Mouse (Mus musculus) intestine, postnatal 0 days (tissue): ENCODE results near the gene Ccdc182. TPM values are rescaled to one million over a fixed set of nuclear protein-coding genes. Genes with fewer than 3 reads are reported as not detected.

Source experiments
- ATAC-seq: fragments of 200-750 bp; cut with Nextera tagmentation; 2 replicates; pipeline ENCODE4 v1.8.0; 2017; ENCODE audit warnings: mild to moderate bottlenecking, moderate TSS enrichment, moderate library complexity
- H3K27ac ChIP-seq: fragments of 300-500 bp; sonication (generic); 2 replicates; pipeline ENCODE4 v1.5.1; 2014; ENCODE audit warnings: mild to moderate bottlenecking, low read depth, low read length, moderate library complexity
- H3K27me3 ChIP-seq: fragments of 300-500 bp; sonication (generic); replicated peaks from 2 replicates; pipeline ENCODE4 v1.6.1; 2014; ENCODE audit warnings: low read length, mixed read lengths; ENCODE audit not compliant: control insufficient read depth, insufficient read depth
- H3K36me3 ChIP-seq: fragments of 300-500 bp; sonication (generic); 2 replicates; pipeline ENCODE4 v1.6.1; 2014; ENCODE audit warnings: mild to moderate bottlenecking, moderate library complexity; ENCODE audit not compliant: control insufficient read depth, insufficient read depth
- H3K4me1 ChIP-seq: fragments of 300-500 bp; sonication (generic); replicated peaks from 2 replicates; pipeline ENCODE4 v1.6.1; 2014; ENCODE audit warnings: antibody characterized with exemption, low read length, mixed read lengths; ENCODE audit not compliant: control insufficient read depth, insufficient read depth
- H3K4me2 ChIP-seq: fragments of 300-500 bp; sonication (generic); replicated peaks from 2 replicates; pipeline ENCODE4 v1.6.1; 2014; ENCODE audit warnings: low read depth, mild to moderate bottlenecking, moderate library complexity
- H3K4me3 ChIP-seq: fragments of 300-500 bp; sonication (generic); 2 replicates; pipeline ENCODE4 v1.5.1; 2014; ENCODE audit warnings: low read depth, low read length
- H3K9ac ChIP-seq: fragments of 300-500 bp; sonication (generic); 2 replicates; pipeline ENCODE4 v1.6.1; 2014; ENCODE audit warnings: mild to moderate bottlenecking, low read depth, low read length
- H3K9me3 ChIP-seq: fragments of 300-500 bp; sonication (generic); 2 replicates; pipeline ENCODE4 v1.6.1; 2016; ENCODE audit warnings: mixed run types; ENCODE audit not compliant: control insufficient read depth
- CTCF ChIP-seq: sonication (generic); IDR thresholded peaks from 2 replicates; pipeline ENCODE4 v1.5.1; 2016; ENCODE audit warnings: low read depth, mild to moderate bottlenecking, control low read depth, antibody characterized with exemption, moderate library complexity
- WGBS: fragments of 180-500 bp; shearing (Covaris S2); extraction: QIAGEN DNeasy Blood & Tissue Kit; methylation state at CpG from one replicate; pipeline ENCODE4 v1.1.7; 2014; 5-methylcytosine and 5-hydroxymethylcytosine counted together
- polyA plus RNA-seq: library from polyadenylated mRNA; unstranded; fragments of >200 nt; fragmentation: Nextera tagmentation; extraction: Ambion mirVana; gene quantifications from 2 replicates; pipeline ENCODE4 v1.2.1, GENCODE M21; 2015

The Ccdc182 gene
- polyA plus RNA-seq, 1 experiment from 2014 or later: not detected

DNA sequence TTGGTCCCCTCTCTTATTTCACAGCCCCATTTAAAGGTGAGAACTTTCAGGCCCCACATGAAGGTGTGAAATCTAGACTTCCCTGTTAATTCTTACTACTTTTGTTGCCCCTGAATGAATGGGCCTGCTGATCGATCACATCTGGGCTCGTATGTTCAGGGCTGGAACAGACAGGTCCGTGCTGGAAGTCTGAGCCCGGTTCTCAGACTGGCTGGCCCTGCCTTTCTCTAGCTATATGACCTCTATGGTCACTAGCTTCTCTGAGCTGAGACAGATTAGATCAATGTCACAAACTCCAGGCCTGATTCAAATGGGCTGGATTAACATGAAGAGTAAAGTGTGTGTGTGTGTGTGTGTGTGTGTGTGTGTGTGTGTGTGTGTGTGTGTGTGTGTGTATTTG, 14.9 kb upstream of the Ccdc182 start:
- no peak for ATAC-seq
- WGBS: 55% methylated on average over 4 of the region's 4 CpGs

GRCm38 (mm10) chr11:88280426-88280836, 13.4 kb upstream of the Ccdc182 start:
- Histone ChIP-seq H3K9ac (no peak overlapping the region), H3K4me3 (no peak overlapping the region), H3K9me3 (no peaks in the 10 kb centered on the region), H3K27me3 (0 out of 2 replicates have a peak, but pooled peaks cover 3% of the 10 kb centered on the region), H3K27ac (no peak overlapping the region), H3K36me3 (no peaks in the 10 kb centered on the region), H3K4me2 (no peak overlapping the region), H3K4me1 (no peaks in the 10 kb centered on the region)
- TF ChIP-seq CTCF: no peak
- 30% methylated on average over 8 of the region's 8 CpGs for WGBS
- no peak for ATAC-seq

More for the DNA sequence above, 14.9 kb upstream of the Ccdc182 start:
- Histone ChIP-seq H3K27ac (no peak overlapping the region), H3K4me3 (no peak overlapping the region), H3K36me3 (no peaks in the 10 kb centered on the region), H3K4me1 (no peaks in the 10 kb centered on the region), H3K9me3 (no peaks in the 10 kb centered on the region), H3K9ac (no peak overlapping the region), H3K27me3 (no peaks in the 10 kb centered on the region), H3K4me2 (no peak overlapping the region)
- TF ChIP-seq CTCF: no peak

- Histone ChIP-seq H3K9me3 (no peaks in the 10 kb centered on the region), H3K4me1 (no peaks in the 10 kb centered on the region), H3K36me3 (no peaks in the 10 kb centered on the region), H3K27ac (no peak overlapping the region), H3K4me2 (no peak overlapping the region), H3K9ac (no peak overlapping the region), H3K4me3 (no peak overlapping the region), H3K27me3 (0 out of 2 replicates have a peak, but pooled peaks cover 3% of the 10 kb centered on the region)
- whole genome bisulfite sequencing: 80% methylated on average over 8 of the region's 8 CpGs
- no peak for ATAC-seq
- peak; percentile 54 for TF ChIP-seq CTCF
These were observed 12.3 kb upstream of the Ccdc182 start for GRCm38 (mm10) chr11:88281428-88282119.

DNA sequence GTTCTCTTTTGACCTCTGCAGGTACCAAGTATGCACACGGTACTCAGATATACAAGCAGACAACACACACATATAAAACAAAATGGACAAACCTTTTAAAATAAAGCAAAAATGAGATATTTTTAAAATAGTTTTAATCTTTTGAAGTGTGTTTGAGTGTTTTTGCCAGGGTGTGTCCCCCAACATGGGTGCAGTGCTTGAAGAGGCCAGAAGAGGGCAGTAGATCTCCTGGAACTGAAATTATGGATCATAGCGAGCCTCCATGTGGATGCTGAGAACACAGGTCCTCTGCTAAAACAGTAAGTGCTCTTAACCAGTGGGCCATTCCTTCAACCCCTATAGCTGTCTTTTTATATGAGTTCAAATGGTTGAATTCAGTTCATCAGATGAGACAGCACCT, 11.3 kb upstream of the Ccdc182 start:
- Histone ChIP-seq H3K4me1 (no peaks in the 10 kb centered on the region), H3K27me3 (0 out of 2 replicates have a peak, but pooled peaks cover 3% of the 10 kb centered on the region)
- 97% methylated on average over 2 of the region's 2 CpGs for WGBS

DNA sequence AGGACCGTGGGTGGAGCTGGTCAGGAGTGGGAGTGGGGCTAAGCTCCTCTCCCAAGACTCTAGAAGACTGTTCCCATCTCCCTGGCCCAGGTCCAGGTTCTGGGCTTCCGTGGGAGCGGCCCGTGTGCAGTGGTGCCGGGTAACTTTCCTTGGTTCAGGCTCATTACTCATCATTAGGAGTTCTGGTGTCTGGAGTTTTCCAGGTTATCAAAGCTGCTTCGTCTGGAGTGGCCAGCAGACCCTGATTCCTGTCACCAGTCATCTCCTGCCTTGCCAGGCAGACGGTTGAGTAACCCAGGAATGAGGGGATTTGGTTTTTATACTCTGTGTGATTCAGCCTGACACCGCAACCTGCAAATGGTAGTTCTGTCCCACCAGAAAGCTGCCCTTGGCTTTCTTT, 7.8 kb upstream of the Ccdc182 start:
- no peaks in the 10 kb centered on the region for H3K36me3 ChIP-seq
- 56% methylated on average over 8 of the region's 8 CpGs for WGBS
- no peaks in the 10 kb centered on the region for H3K4me1 ChIP-seq
- no peak for ATAC-seq
- no peak for TF ChIP-seq CTCF
- H3K27ac ChIP-seq: no peak overlapping the region
- no peak overlapping the region for H3K9ac ChIP-seq
- 0 out of 2 replicates have a peak, but pooled peaks cover 3% of the 10 kb centered on the region for H3K27me3 ChIP-seq
- no peaks in the 10 kb centered on the region for H3K9me3 ChIP-seq
- no peak overlapping the region for H3K4me2 ChIP-seq
- no peak overlapping the region for H3K4me3 ChIP-seq

More for the DNA sequence above, 11.3 kb upstream of the Ccdc182 start:
- no peak overlapping the region for H3K4me3 ChIP-seq
- no peak overlapping the region for H3K27ac ChIP-seq
- H3K4me2 ChIP-seq: no peak overlapping the region
- ATAC-seq: no peak
- no peaks in the 10 kb centered on the region for H3K36me3 ChIP-seq
- peak; percentile 38; the same call in 1 of the 2 replicates for TF ChIP-seq CTCF
- no peaks in the 10 kb centered on the region for H3K9me3 ChIP-seq
- H3K9ac ChIP-seq: no peak overlapping the region

DNA sequence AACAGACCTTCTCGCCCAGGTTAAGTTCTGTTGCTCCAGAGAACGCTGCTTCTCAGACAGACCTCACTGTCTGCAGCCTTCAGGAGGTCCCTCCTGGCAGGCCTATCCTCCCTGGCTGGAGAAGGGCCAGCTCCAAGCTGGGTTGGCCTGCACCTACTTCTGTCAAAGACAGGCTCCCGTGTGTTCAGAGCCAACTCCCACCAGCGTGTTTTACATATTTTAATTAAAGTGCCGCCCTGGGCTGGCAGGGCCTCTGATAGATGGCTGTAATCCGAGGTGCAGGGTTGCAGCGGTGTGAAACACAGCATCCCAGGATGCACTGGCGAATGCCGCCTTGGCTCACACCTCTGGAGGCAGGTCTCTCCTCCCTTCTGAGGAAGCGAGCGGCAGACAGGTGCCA, 5.5 kb upstream of the Ccdc182 start:
- Histone ChIP-seq H3K9ac (no peak overlapping the region), H3K27ac (no peak overlapping the region), H3K4me2 (no peak overlapping the region), H3K27me3 (0 out of 2 replicates have a peak, but pooled peaks cover 3% of the 10 kb centered on the region), H3K36me3 (no peaks in the 10 kb centered on the region), H3K9me3 (no peaks in the 10 kb centered on the region), H3K4me3 (no peak overlapping the region), H3K4me1 (no peaks in the 10 kb centered on the region)
- WGBS: 48% methylated on average over 11 of the region's 11 CpGs
- TF ChIP-seq CTCF: no peak
- ATAC-seq: no peak
